Mouse (Mus musculus) bone marrow, adult 2 months (tissue): ENCODE data around the gene Upf2.

Source experiments
- CTCF ChIP-seq: fragments of 200-500 bp; IDR thresholded peaks from 2 replicates; pipeline ENCODE4 v1.5.1; 2011; ENCODE audit warnings: low read length, control low read depth; ENCODE audit not compliant: control insufficient read depth, insufficient read depth
- POLR2A ChIP-seq: fragments of 200-500 bp; IDR thresholded peaks from 2 replicates; pipeline ENCODE4 v1.6.1; 2011; ENCODE audit warnings: low read depth, mild to moderate bottlenecking, control low read depth, low read length, borderline replicate concordance; ENCODE audit not compliant: control insufficient read depth

GRCm38 (mm10) chr2:6046796-6047195, 95.5 kb downstream of the Upf2 start:
- TF ChIP-seq CTCF (no peak), POLR2A (no peak)
